Mouse (Mus musculus): ENCODE measurements at regions not wholly inside any gene's neighbourhood (a gene's known extent, or its start where the extent isn't known, plus 50 kb on each side); places are given as distances from the start of the nearest gene placed in this dataset.

- no peaks in the 10 kb centered on the region for H3K4me1 ChIP-seq (replicated peaks; ENCODE audit: control insufficient read depth, insufficient read depth, low read length)
- no peaks in the 10 kb centered on the region for H3K9me3 ChIP-seq (ENCODE audit: control insufficient read depth, low read length)
- H3K4me3 ChIP-seq (ENCODE audit: low read length), result no peak overlapping the region
- ATAC-seq (ENCODE audit: low read depth), result no peak
- H3K27me3 ChIP-seq (ENCODE audit: control insufficient read depth, insufficient read depth, low read depth, low read length), result no peaks in the 10 kb centered on the region
- H3K4me2 ChIP-seq (ENCODE audit: low read depth, low read length), result no peak overlapping the region
- WGBS, result 53% methylated on average over 3 of the region's 3 CpGs
- no peak overlapping the region for H3K9ac ChIP-seq (ENCODE audit: low read length)
- H3K36me3 ChIP-seq (ENCODE audit: control insufficient read depth, insufficient read depth, low read length), result no peaks in the 10 kb centered on the region
- no peak overlapping the region for H3K27ac ChIP-seq (ENCODE audit: low read length)
Measured at GRCm38 (mm10) chr16:77394054-77394716, 207.7 kb downstream of the Gm11146 start.

- Histone ChIP-seq H3K4me3 (ENCODE audit: low read length) (no peak overlapping the region), H3K27me3 (ENCODE audit: control insufficient read depth, insufficient read depth, low read depth, low read length) (no peaks in the 10 kb centered on the region), H3K9ac (ENCODE audit: low read length) (no peak overlapping the region), H3K4me2 (ENCODE audit: low read depth, low read length) (no peak overlapping the region), H3K27ac (ENCODE audit: low read length) (no peak overlapping the region), H3K4me1 (replicated peaks; ENCODE audit: control insufficient read depth, insufficient read depth, low read length) (no peaks in the 10 kb centered on the region), H3K36me3 (ENCODE audit: control insufficient read depth, insufficient read depth, low read length) (no peaks in the 10 kb centered on the region), H3K9me3 (ENCODE audit: control insufficient read depth, low read length) (no peaks in the 10 kb centered on the region)
- no peak for ATAC-seq (ENCODE audit: low read depth)
- 64% methylated on average over 5 of the region's 5 CpGs for WGBS
Measured at GRCm38 (mm10) chr16:77393470-77393869, 208.4 kb downstream of the Gm11146 start.

GRCm38 (mm10) chr16:77392205-77392604, 209.7 kb downstream of the Gm11146 start:
- Histone ChIP-seq H3K36me3 (ENCODE audit: control insufficient read depth, insufficient read depth, low read length) (no peaks in the 10 kb centered on the region), H3K9ac (ENCODE audit: low read length) (no peak overlapping the region), H3K4me1 (replicated peaks; ENCODE audit: control insufficient read depth, insufficient read depth, low read length) (no peaks in the 10 kb centered on the region), H3K27me3 (ENCODE audit: control insufficient read depth, insufficient read depth, low read depth, low read length) (no peaks in the 10 kb centered on the region), H3K27ac (ENCODE audit: low read length) (no peak overlapping the region), H3K9me3 (ENCODE audit: control insufficient read depth, low read length) (no peaks in the 10 kb centered on the region), H3K4me3 (ENCODE audit: low read length) (no peak overlapping the region), H3K4me2 (ENCODE audit: low read depth, low read length) (no peak overlapping the region)
- ATAC-seq (ENCODE audit: low read depth), result no peak
- 59% methylated on average over 4 of the region's 4 CpGs for WGBS

GRCm38 (mm10) chr16:77384021-77384729, 217.7 kb downstream of the Gm11146 start:
- H3K9ac ChIP-seq (ENCODE audit: low read length), result no peak overlapping the region
- no peak for ATAC-seq (ENCODE audit: low read depth)

GRCm38 (mm10) chr16:77382790-77383189, 219.1 kb downstream of the Gm11146 start:
- Histone ChIP-seq H3K36me3 (ENCODE audit: control insufficient read depth, insufficient read depth, low read length) (no peaks in the 10 kb centered on the region), H3K9me3 (ENCODE audit: control insufficient read depth, low read length) (no peaks in the 10 kb centered on the region), H3K4me1 (replicated peaks; ENCODE audit: control insufficient read depth, insufficient read depth, low read length) (no peaks in the 10 kb centered on the region), H3K27ac (ENCODE audit: low read length) (no peak overlapping the region), H3K27me3 (ENCODE audit: control insufficient read depth, insufficient read depth, low read depth, low read length) (no peaks in the 10 kb centered on the region), H3K4me2 (ENCODE audit: low read depth, low read length) (no peak overlapping the region), H3K9ac (ENCODE audit: low read length) (no peak overlapping the region), H3K4me3 (ENCODE audit: low read length) (no peak overlapping the region)
- 86% methylated on average over 2 of the region's 2 CpGs for WGBS
- no peak for ATAC-seq (ENCODE audit: low read depth)

More at GRCm38 (mm10) chr16:77384021-77384729, 217.7 kb downstream of the Gm11146 start:
- Histone ChIP-seq H3K27ac (ENCODE audit: low read length) (no peak overlapping the region), H3K4me2 (ENCODE audit: low read depth, low read length) (no peak overlapping the region), H3K9me3 (ENCODE audit: control insufficient read depth, low read length) (no peaks in the 10 kb centered on the region), H3K4me3 (ENCODE audit: low read length) (no peak overlapping the region), H3K36me3 (ENCODE audit: control insufficient read depth, insufficient read depth, low read length) (no peaks in the 10 kb centered on the region), H3K4me1 (replicated peaks; ENCODE audit: control insufficient read depth, insufficient read depth, low read length) (no peaks in the 10 kb centered on the region), H3K27me3 (ENCODE audit: control insufficient read depth, insufficient read depth, low read depth, low read length) (no peaks in the 10 kb centered on the region)
- WGBS, result 60% methylated on average over 6 of the region's 6 CpGs

DNA sequence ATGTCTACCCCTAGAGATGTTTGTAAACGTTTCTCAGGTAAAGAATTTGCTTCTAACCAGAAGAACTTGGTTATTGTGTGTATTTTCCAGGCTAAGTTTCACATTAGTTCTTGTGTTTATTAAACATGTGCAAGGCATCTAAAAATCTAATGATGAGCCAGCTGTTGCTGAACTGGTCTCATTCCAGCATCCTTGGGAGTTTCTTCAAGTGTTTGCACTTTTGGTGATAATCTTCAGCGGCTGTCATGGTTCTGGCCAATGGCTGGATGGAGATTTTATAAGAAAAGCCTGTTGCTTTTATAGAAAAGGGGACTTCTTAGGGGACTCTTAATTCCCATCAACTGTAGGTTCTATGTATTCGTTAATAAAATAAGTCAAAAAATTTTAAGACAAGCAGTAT, 229.1 kb downstream of the Gm11146 start:
- no peak for ATAC-seq (ENCODE audit: low read depth)
- H3K4me1 ChIP-seq (replicated peaks; ENCODE audit: control insufficient read depth, insufficient read depth, low read length), result 0 out of 2 replicates have a peak, but pooled peaks cover 3% of the 10 kb centered on the region
- no peak overlapping the region for H3K4me3 ChIP-seq (ENCODE audit: low read length)
- H3K9me3 ChIP-seq (ENCODE audit: control insufficient read depth, low read length), result no peaks in the 10 kb centered on the region
- H3K4me2 ChIP-seq (ENCODE audit: low read depth, low read length), result no peak overlapping the region
- no peak overlapping the region for H3K27ac ChIP-seq (ENCODE audit: low read length)
- 72% methylated on average over 3 of the region's 3 CpGs for WGBS
- H3K27me3 ChIP-seq (ENCODE audit: control insufficient read depth, insufficient read depth, low read depth, low read length), result no peaks in the 10 kb centered on the region
- H3K9ac ChIP-seq (ENCODE audit: low read length), result no peak overlapping the region
- no peaks in the 10 kb centered on the region for H3K36me3 ChIP-seq (ENCODE audit: control insufficient read depth, insufficient read depth, low read length)

GRCm38 (mm10) chr16:77369810-77370209, 232.1 kb downstream of the Gm11146 start:
- Histone ChIP-seq H3K9me3 (ENCODE audit: control insufficient read depth, low read length) (no peaks in the 10 kb centered on the region), H3K36me3 (ENCODE audit: control insufficient read depth, insufficient read depth, low read length) (no peaks in the 10 kb centered on the region), H3K4me1 (replicated peaks; ENCODE audit: control insufficient read depth, insufficient read depth, low read length) (0 out of 2 replicates have a peak, but pooled peaks cover 3% of the 10 kb centered on the region), H3K9ac (ENCODE audit: low read length) (no peak overlapping the region), H3K27ac (ENCODE audit: low read length) (peak overlapping the region; percentile 12; the same call in 1 of the 2 replicates), H3K4me3 (ENCODE audit: low read length) (no peak overlapping the region), H3K4me2 (ENCODE audit: low read depth, low read length) (no peak overlapping the region), H3K27me3 (ENCODE audit: control insufficient read depth, insufficient read depth, low read depth, low read length) (no peaks in the 10 kb centered on the region)
- ATAC-seq (ENCODE audit: low read depth), result no peak
- WGBS, result 74% methylated on average over 2 of the region's 2 CpGs

DNA sequence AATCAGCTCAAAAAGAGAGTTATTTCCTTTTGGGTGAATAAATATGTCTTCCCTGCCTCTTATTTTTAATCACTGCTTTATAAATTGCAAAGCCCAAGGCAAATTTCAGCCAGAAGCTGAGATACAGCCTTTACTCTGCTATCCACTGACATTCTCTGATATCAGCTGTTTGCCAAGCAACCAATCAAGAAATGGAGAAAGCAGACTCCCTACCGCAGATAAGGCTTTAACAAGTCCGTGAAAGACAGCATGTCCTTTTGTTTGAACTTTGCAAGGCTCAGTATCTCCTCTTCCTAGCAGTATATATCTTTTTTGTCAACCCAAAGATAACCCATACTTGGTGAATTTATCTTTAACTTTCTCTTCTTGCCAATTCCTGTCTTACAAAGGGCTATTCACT, 236.6 kb downstream of the Gm11146 start:
- H3K9me3 ChIP-seq (ENCODE audit: control insufficient read depth, low read length), result no peaks in the 10 kb centered on the region
- H3K27ac ChIP-seq (ENCODE audit: low read length), result no peak overlapping the region
- H3K36me3 ChIP-seq (ENCODE audit: control insufficient read depth, insufficient read depth, low read length), result no peaks in the 10 kb centered on the region
- ATAC-seq (ENCODE audit: low read depth), result no peak
- H3K4me3 ChIP-seq (ENCODE audit: low read length), result no peak overlapping the region
- 29% methylated on average over 2 of the region's 2 CpGs for WGBS
- H3K4me1 ChIP-seq (replicated peaks; ENCODE audit: control insufficient read depth, insufficient read depth, low read length), result 0 out of 2 replicates have a peak, but pooled peaks cover 3% of the 10 kb centered on the region
- H3K27me3 ChIP-seq (ENCODE audit: control insufficient read depth, insufficient read depth, low read depth, low read length), result no peaks in the 10 kb centered on the region
- H3K9ac ChIP-seq (ENCODE audit: low read length), result no peak overlapping the region
- no peak overlapping the region for H3K4me2 ChIP-seq (ENCODE audit: low read depth, low read length)

DNA sequence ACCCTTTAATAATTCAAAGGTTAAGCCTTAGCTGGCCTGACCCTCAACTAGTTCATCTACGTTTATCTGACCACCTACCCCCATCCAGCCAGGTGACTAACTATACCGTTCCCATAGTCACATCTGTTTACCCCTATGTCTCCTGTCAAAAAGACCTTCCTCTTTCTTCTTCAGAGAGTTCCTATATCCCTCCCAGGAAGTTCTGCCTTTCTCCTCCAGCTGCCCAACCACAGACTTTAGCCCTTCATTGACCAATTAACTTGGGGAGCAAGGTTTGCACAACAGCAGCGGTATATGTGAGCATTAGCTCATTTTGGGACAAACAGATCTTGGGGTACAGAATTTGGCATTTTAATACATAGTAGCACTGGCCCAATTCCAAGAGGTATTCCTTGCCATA, 237.5 kb downstream of the Gm11146 start:
- Histone ChIP-seq H3K4me3 (ENCODE audit: low read length) (no peak overlapping the region), H3K4me2 (ENCODE audit: low read depth, low read length) (no peak overlapping the region), H3K9ac (ENCODE audit: low read length) (no peak overlapping the region), H3K9me3 (ENCODE audit: control insufficient read depth, low read length) (no peaks in the 10 kb centered on the region), H3K27ac (ENCODE audit: low read length) (no peak overlapping the region), H3K36me3 (ENCODE audit: control insufficient read depth, insufficient read depth, low read length) (no peaks in the 10 kb centered on the region), H3K27me3 (ENCODE audit: control insufficient read depth, insufficient read depth, low read depth, low read length) (no peaks in the 10 kb centered on the region), H3K4me1 (replicated peaks; ENCODE audit: control insufficient read depth, insufficient read depth, low read length) (no peaks in the 10 kb centered on the region)
- no peak for ATAC-seq (ENCODE audit: low read depth)
- 83% methylated on average over 3 of the region's 3 CpGs for WGBS
